Mouse (Mus musculus) liver, adult 2 months (tissue): ENCODE measurements at regions not wholly inside any gene's neighbourhood (a gene's known extent, or its start where the extent isn't known, plus 50 kb on each side); places are given as distances from the start of the nearest gene placed in this dataset.

Experiments
- DNase-seq: peaks from one replicate; pipeline ENCODE4 v3.0.0-alpha.2; 2011; ENCODE audit warnings: low read depth, low spot score; ENCODE audit errors: extremely low read depth
- H3K27ac ChIP-seq: fragments of 200-500 bp; replicated peaks from 2 replicates; pipeline ENCODE4 v1.5.1; 2012; ENCODE audit warnings: low read depth, mild to moderate bottlenecking, control low read depth, inconsistent platforms, low read length; ENCODE audit not compliant: insufficient read depth
- H3K27me3 ChIP-seq: fragments of 200-500 bp; 2 replicates; pipeline ENCODE4 v1.6.1; 2012; ENCODE audit warnings: mild to moderate bottlenecking, moderate library complexity, low read length, inconsistent platforms; ENCODE audit not compliant: control insufficient read depth, insufficient read depth
- H3K36me3 ChIP-seq: fragments of 200-500 bp; 2 replicates; pipeline ENCODE4 v1.6.1; 2012; ENCODE audit warnings: low read length, inconsistent platforms; ENCODE audit not compliant: control insufficient read depth, insufficient read depth
- H3K4me1 ChIP-seq: fragments of 200-500 bp; 2 replicates; pipeline ENCODE4 v1.6.1; 2011; ENCODE audit warnings: low read length; ENCODE audit not compliant: control insufficient read depth, insufficient read depth
- H3K4me3 ChIP-seq: fragments of 200-500 bp; 2 replicates; pipeline ENCODE4 v1.5.1; 2011; ENCODE audit warnings: low read depth, mild to moderate bottlenecking, control low read depth, low read length, moderate library complexity; ENCODE audit not compliant: insufficient read depth
- H3K79me2 ChIP-seq: fragments of 200-500 bp; 2 replicates; pipeline ENCODE4 v1.6.1; 2012; ENCODE audit warnings: inconsistent platforms, mild to moderate bottlenecking, low read length, moderate library complexity; ENCODE audit not compliant: control insufficient read depth, insufficient read depth
- H3K9ac ChIP-seq: fragments of 200-500 bp; 2 replicates; pipeline ENCODE4 v1.6.1; 2012; ENCODE audit warnings: low read depth, mild to moderate bottlenecking, control low read depth, inconsistent platforms, low read length
- CTCF ChIP-seq: fragments of 200-500 bp; IDR thresholded peaks from 2 replicates; pipeline ENCODE4 v1.5.1; 2011; ENCODE audit warnings: low read depth, low read length, control low read depth
- POLR2A ChIP-seq: fragments of 200-500 bp; IDR thresholded peaks from 2 replicates; pipeline ENCODE4 v1.6.1; 2011; ENCODE audit warnings: low read length, control low read depth; ENCODE audit not compliant: insufficient read depth; ENCODE audit errors: extremely low read depth
- WGBS: fragments of 180-500 bp; shearing (Covaris S2); methylation state at CpG from one replicate; pipeline ENCODE4 v1.1.7; 2018; 5-methylcytosine and 5-hydroxymethylcytosine counted together

DNA sequence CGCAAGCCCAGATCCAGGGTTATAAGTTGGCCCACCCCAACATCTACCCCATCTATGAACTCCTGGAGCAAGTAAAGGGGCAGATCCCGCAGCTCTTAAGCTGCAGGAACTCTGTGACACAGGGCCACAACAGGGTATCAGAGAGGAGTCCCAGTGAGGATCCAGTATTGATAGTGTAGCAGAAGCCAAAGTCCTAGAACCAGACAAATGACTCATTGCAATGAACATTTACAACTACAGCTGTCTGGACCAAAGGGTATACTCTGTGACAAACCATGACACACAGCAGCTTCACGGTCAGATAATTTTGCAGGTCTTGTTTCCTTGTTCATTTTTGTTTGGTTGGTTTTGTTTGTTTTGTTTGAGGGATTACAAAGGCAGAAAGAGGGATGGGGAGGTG lies 149.1 kb upstream of the Usp25 start:
- Histone ChIP-seq H3K27ac (no peak overlapping the region), H3K79me2 (no peaks in the 10 kb centered on the region), H3K27me3 (no peaks in the 10 kb centered on the region), H3K9ac (no peak overlapping the region), H3K4me1 (no peaks in the 10 kb centered on the region), H3K36me3 (no peaks in the 10 kb centered on the region), H3K4me3 (no peak overlapping the region)
- WGBS, result 93% methylated on average over 3 of the region's 3 CpGs
- no peak for DNase-seq
- TF ChIP-seq CTCF (no peak), POLR2A (no peak)

DNA sequence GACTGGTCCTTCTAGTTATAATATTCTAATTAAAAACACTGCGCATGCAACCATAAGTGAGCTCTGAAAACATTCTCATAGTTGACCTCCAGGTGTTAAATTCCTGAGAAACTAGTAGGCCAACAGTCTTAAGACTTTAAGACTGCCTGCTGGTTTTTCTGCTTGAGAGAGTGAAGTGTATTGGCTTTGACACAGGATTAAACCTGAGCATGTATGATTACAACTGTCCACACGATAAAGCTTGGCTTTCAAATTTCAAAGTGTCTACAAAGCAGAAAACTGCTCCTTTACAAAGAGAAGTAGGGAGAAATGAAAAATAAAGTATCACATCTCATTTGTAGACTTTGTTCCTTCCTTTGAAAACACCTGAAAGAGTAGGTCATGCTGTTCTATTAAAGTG lies 157.7 kb upstream of the Usp25 start:
- Histone ChIP-seq H3K4me1 (no peaks in the 10 kb centered on the region), H3K4me3 (no peak overlapping the region), H3K27ac (no peak overlapping the region), H3K79me2 (no peaks in the 10 kb centered on the region), H3K36me3 (no peaks in the 10 kb centered on the region), H3K9ac (no peak overlapping the region), H3K27me3 (no peaks in the 10 kb centered on the region)
- no peak for TF ChIP-seq POLR2A
- no peak for TF ChIP-seq CTCF
- WGBS, result 93% methylated on average over 2 of the region's 2 CpGs
- no peak for DNase-seq

DNA sequence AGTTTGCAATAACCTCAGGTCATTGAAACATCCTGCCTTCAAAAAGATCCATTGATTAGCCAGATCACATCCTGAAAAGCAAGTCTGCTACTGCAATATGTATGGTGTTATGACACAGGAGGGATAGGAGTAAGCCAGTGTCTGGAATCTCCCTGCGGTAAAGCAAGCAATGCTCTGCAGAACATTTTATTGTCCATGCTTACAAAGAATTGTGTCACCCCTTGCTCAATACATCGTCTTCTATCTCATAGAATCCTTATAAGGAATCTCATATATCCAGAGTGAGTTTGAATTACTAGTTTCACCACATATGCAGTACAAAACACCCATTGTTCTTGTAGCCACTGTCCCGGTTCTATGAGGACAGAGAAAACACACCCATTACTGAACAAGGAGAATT lies 162.1 kb upstream of the Usp25 start:
- Histone ChIP-seq H3K9ac (no peak overlapping the region), H3K4me3 (no peak overlapping the region), H3K79me2 (no peaks in the 10 kb centered on the region), H3K27ac (no peak overlapping the region), H3K4me1 (no peaks in the 10 kb centered on the region), H3K27me3 (no peaks in the 10 kb centered on the region), H3K36me3 (no peaks in the 10 kb centered on the region)
- TF ChIP-seq CTCF (no peak), POLR2A (no peak)
- 90% methylated on average over 3 of the region's 3 CpGs for WGBS
- no peak for DNase-seq

DNA sequence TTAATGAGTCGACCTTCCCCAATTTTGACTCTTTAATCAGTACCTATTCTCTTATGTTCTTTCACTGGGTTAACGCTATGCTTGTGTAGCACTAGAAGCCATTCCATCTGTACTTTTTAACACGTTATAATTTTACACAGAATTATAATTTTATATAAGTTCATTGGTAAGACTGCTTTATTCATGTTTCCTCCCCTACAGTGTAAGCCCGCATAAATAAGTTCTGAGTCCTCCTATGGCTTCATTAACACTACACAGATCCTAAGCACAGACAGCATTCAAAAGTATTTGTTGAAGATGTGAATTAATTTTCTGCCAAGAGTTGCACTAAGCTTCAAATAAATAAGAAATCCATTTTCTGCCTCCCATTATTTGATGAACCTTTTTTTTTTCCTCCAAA lies 176.1 kb upstream of the Usp25 start:
- Histone ChIP-seq H3K9ac (no peak overlapping the region), H3K27me3 (no peaks in the 10 kb centered on the region), H3K36me3 (no peaks in the 10 kb centered on the region), H3K4me3 (no peak overlapping the region), H3K4me1 (no peaks in the 10 kb centered on the region), H3K27ac (no peak overlapping the region), H3K79me2 (no peaks in the 10 kb centered on the region)
- DNase-seq, result no peak
- 81% methylated on average over 4 of the region's 4 CpGs for WGBS
- no peak for TF ChIP-seq POLR2A
- TF ChIP-seq CTCF, result no peak

DNA sequence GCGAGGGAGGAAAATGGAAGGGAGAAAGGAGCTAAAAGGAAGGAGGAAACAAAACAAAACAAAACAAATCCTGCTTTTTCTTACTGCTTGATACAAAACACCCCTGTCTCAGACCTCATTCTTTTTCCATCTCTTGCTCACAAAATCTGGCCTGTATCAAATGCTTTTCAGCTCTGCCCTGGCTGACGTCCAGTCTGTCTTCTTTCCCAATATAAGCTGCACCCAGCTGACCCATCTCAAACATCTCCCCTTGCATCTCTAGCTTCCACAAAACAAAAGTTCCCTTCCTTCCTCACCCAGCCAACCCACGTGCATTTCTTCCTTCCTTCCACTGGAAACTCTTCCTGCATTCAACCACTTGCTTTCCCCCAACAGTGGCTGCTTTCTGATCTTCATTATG lies 183.1 kb upstream of the Usp25 start:
- no peaks in the 10 kb centered on the region for H3K27me3 ChIP-seq
- WGBS, result 56% methylated on average over 3 of the region's 3 CpGs
- no peaks in the 10 kb centered on the region for H3K4me1 ChIP-seq
- H3K27ac ChIP-seq, result no peak overlapping the region
- H3K4me3 ChIP-seq, result no peak overlapping the region
- DNase-seq, result no peak
- no peaks in the 10 kb centered on the region for H3K79me2 ChIP-seq
- H3K36me3 ChIP-seq, result no peaks in the 10 kb centered on the region
- no peak for TF ChIP-seq CTCF
- no peak for TF ChIP-seq POLR2A
- H3K9ac ChIP-seq, result no peak overlapping the region

DNA sequence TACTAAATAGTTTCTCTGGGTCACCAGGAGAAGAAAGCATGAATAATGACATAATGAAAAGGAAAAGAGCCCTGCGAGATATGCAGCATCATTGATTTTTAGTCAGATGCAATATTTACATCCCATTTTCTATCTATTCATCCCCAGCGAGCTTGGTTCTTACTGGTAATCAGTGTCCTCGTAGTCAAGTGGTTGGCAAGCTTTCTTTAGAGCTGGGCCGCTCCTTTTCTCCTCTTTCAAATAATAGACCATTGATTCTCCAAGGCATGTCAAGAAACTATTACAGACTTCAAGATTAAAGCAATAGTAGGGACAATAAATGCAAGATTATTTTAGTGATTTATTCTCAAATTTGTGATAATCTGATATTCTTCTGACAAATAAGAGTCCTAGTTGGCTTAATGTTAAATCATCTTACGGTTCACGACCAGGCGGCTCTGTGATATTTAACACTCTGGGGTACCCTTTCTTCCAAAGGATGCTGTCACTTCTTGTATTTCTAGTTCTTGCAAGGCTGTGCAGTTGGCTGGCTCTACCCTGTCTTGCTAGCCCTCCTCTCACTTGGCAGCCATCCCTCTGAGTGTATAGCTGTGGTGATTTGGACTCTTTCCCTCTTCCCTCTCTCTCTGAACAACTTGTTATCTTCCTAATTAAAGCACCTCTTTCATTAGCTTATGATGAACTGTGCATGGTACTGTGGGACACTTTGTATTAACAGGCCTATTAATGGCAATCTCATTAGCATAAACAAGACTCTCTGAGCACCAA lies 185.6 kb upstream of the Usp25 start:
- DNase-seq, result no peak
- WGBS, result 94% methylated on average over 7 of the region's 7 CpGs
- Histone ChIP-seq H3K27ac (no peak overlapping the region), H3K4me3 (no peak overlapping the region), H3K4me1 (no peaks in the 10 kb centered on the region), H3K79me2 (no peaks in the 10 kb centered on the region), H3K27me3 (no peaks in the 10 kb centered on the region), H3K36me3 (no peaks in the 10 kb centered on the region), H3K9ac (no peak overlapping the region)
- TF ChIP-seq CTCF (no peak), POLR2A (no peak)
